Comparison of ENCODE assay signal across 3 mouse cellular contexts in the genomic region with DNA sequence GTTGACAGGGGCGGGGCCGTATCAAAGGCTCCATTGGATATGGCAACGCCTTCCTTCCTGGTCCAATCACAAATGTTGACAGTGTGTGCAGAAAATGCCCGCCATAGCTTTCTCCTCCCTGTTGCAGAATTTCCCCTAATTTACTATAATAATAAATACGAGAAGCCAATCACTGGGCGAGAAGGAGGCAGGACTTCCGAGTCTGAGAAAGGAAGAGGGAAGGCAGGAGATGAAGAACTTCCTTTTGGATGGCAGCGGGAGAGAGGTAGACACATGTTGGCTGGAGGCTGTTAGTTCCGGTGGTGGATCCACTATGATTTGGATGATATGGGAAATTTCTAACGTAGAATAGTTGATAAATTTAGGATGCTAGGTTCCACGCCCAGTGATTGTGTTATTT.
TF ChIP-seq lines count a peak whose summit lies in the region.

No protein-coding gene starts in this region.

TF ChIP-seq in CH12.LX, 34 proteins besides CTCF, POLR2A, EP300 and RAD21:
- TF ChIP-seq KAT2A (IDR thresholded peaks at IDR 0.05; ENCODE audit: insufficient replicate concordance, low read length) = peak; percentile 56; the same call in 1 of the 2 replicates
- peak; percentile 92 for TF ChIP-seq NELFE (IDR thresholded peaks at IDR 0.05; ENCODE audit: low read depth, low read length)
- TF ChIP-seq ZMIZ1 (IDR thresholded peaks at IDR 0.05; ENCODE audit: low read depth, low read length) = peak; percentile 83
- TF ChIP-seq RCOR1 (conservative IDR thresholded peaks at IDR 0.05; ENCODE audit: low read depth, low read length) = no peak
- TF ChIP-seq POLR2AphosphoS2 (IDR thresholded peaks at IDR 0.05; ENCODE audit: low read depth, low read length) = peak; percentile 91; the same call in 1 of the 2 replicates
- TF ChIP-seq IRF4 (IDR thresholded peaks at IDR 0.05; ENCODE audit: low read depth, low read length) = no peak
- peak; percentile 98 for TF ChIP-seq TBP (conservative IDR thresholded peaks at IDR 0.05; ENCODE audit: low read depth, low read length)
- peak; percentile 84 for TF ChIP-seq ELF1 (IDR thresholded peaks at IDR 0.05; ENCODE audit: low read depth, low read length)
- TF ChIP-seq TCF12 (IDR thresholded peaks at IDR 0.05; ENCODE audit: low read depth, low read length) = peak; percentile 65; the same call in 1 of the 2 replicates
- TF ChIP-seq E2F4 (IDR thresholded peaks at IDR 0.05; ENCODE audit: insufficient replicate concordance, low read depth, low read length) = peak; percentile 89; the same call in 1 of the 2 replicates
- peak; percentile 75 for TF ChIP-seq HCFC1 (IDR thresholded peaks at IDR 0.05; ENCODE audit: low read depth, low read length)
- TF ChIP-seq MYC (IDR thresholded peaks at IDR 0.05; ENCODE audit: low read depth, low read length) = peak; percentile 85
- TF ChIP-seq ZKSCAN1 (IDR thresholded peaks at IDR 0.05; ENCODE audit: borderline replicate concordance, low read depth, low read length) = no peak

TF ChIP-seq in MEL, 35 proteins besides CTCF, POLR2A, EP300 and RAD21:
- peak; percentile 97; the same call in 1 of the 2 replicates for TF ChIP-seq POLR2AphosphoS5 (IDR thresholded peaks at IDR 0.05; ENCODE audit: borderline replicate concordance, low read depth, low read length)
- no peak for TF ChIP-seq SMC3 (IDR thresholded peaks at IDR 0.05; ENCODE audit: low read depth, low read length)

TF ChIP-seq in myocyte, 11 proteins besides CTCF, POLR2A, EP300 and RAD21:
- TF ChIP-seq E2F4 (IDR thresholded peaks at IDR 0.05; ENCODE audit: insufficient read depth) (peak; percentile 39), MYOG (IDR thresholded peaks at IDR 0.05; ENCODE audit: control insufficient read depth in 1 of 3, insufficient read depth in 1 of 3, insufficient read length in 2 of 3, low read depth in 2 of 3) (no peak), MYOD1 (IDR thresholded peaks at IDR 0.05; ENCODE audit: control insufficient read depth in 1 of 3, insufficient read length in 2 of 3, low read depth in 2 of 3) (no peak), POLR2AphosphoS2 (IDR thresholded peaks at IDR 0.05; ENCODE audit: insufficient read length, low read depth) (peak; percentile 85)
TF ChIP-seq in myocyte: peak in this region for 2.
